Mouse (Mus musculus) thymus, postnatal 4 days (tissue): ENCODE results near the gene Tmem107.

Experiments used
- DNase-seq: peaks from one replicate; pipeline ENCODE4 v3.0.0; 2021

Tmem107 gene

GRCm38 (mm10) chr11:69109032-69109900 is 38.7 kb downstream of the Tmem107 start:
- peak; percentile 14 for DNase-seq

DNA sequence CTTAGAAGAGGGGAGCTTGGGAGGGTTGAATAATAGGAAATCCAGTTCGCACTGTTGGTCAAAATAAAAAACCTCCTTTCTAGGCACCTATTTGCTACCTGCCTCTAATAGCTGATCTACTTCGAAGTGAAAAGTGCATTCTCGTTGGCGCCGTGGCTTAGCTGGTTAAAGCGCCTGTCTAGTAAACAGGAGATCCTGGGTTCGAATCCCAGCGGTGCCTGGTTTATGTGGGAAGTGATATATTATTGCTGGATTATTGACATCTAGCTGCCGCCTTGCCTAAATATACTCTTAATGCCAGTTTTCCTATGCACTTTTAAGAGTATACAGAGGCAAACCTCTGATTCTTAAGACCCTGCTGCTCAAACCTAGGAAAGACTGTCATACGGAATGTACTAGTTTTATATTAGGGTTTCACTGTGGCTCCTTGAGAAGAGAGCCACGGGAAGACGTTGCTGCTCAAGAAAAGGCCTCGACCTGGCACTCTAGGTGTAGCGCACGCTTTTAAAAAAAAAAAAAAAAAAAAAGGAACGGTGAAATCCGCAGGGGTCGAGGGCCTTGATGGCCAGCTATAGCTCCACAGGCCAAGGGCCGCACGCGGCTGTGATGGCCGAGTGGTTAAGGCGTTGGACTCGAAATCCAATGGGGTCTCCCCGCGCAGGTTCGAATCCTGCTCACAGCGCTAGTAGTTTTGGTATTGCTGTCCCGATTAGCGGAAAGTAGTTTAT is 39.9 kb downstream of the Tmem107 start:
- peak; percentile 95 for DNase-seq

- DNase-seq: no peak
Measured at GRCm38 (mm10) chr11:69111051-69111810, 40.6 kb downstream of the Tmem107 start.

- no peak for DNase-seq
Measured at GRCm38 (mm10) chr11:69111865-69112264, 41.3 kb downstream of the Tmem107 start.

DNA sequence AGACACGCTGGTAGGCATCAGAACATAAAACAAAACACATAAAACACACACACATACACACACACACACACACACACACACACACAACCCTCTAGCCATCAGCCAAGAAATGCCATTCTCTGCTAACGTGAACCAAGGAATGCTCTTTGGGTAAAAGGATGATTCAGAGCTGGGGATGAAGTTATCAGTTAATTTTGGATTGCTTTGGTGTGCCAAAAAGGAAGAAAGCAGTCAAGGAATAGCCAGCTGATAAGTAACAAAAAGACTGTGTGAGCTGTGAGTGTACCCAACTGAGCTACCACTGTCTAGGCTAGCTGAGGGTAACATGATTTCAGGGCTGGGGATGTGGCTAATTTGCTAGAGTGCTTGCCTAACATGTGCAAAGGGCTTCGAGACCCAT is 43.4 kb downstream of the Tmem107 start:
- no peak for DNase-seq

- no peak for DNase-seq
Measured at GRCm38 (mm10) chr11:69114621-69115020, 44.0 kb downstream of the Tmem107 start.

DNA sequence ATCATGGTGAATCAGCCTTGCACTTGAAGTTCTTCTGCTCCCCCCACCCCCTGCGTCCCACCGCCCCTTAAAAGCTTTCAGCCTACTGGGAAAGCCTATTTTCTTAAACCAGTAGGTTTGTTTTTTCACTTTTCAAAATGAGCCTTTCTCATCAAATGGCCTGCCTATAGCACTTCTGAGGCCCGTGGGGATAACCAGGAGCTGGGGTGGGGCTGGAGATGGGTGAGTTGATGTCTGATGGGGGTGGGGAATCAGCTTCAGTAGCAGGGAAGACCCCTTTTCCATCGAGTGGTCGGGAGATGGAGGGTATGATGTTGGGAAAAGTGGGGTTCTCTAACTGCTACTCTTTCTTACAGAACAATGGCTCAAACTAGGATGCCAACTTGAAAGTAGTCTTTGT is 46.2 kb downstream of the Tmem107 start:
- no peak for DNase-seq

DNA sequence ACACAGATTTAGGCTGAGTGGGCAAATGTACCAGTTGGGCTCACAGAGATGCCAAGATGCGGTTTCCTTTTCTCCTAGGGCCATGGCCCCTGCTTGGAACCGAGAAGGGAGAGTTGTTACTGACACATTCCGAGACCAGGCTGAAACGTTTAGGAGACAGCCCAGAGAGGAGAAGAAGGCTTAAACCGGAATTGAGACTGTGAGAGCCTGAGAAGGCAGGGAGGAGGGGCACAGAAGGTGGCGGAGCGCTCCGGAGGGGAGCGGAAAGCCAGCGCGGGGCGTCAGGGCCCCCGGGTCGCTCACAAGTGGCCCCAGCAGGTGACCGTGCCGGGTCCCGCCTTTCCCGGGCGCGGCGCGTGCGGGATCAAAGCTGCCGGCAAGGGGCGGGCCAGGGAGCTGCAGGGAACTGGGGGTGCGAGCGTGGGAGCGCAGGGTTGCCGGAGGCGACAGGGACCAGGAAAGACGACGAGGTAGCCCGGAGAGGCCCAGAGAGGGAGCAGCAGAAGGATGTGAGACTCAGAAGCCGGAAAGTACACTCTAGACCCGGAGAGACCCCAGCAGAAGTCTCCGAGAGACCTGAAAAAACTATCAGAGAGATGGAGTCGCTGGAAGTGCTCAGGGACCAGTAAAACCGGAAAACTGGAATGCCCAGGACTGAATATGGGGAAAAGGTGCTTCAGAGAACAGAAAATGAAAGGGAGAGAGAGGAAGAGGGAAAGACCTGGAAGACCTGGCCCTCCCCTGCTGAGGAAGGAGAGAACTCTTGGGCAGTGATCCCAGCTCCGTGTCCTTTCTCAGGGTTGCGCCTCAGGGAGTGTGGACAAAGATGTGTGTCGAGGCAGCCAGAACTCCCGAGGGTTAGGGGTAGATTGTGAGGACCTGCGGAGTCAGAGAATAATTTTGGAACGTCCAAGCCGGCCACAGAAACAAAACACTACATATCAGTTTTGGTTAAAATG is 47.4 kb downstream of the Tmem107 start:
- peak; percentile 80 for DNase-seq

GRCm38 (mm10) chr11:69118765-69119164 is 48.2 kb downstream of the Tmem107 start:
- DNase-seq: peak; percentile 88

GRCm38 (mm10) chr11:69119446-69120155 is 49.0 kb downstream of the Tmem107 start:
- DNase-seq: no peak

GRCm38 (mm10) chr11:69120221-69121000 is 49.8 kb downstream of the Tmem107 start, which contains the start of gene Hes7:
Gene Hes7, plus strand, starts transcription at chr11:69120404.
- DNase-seq: peak; percentile 33

DNA sequence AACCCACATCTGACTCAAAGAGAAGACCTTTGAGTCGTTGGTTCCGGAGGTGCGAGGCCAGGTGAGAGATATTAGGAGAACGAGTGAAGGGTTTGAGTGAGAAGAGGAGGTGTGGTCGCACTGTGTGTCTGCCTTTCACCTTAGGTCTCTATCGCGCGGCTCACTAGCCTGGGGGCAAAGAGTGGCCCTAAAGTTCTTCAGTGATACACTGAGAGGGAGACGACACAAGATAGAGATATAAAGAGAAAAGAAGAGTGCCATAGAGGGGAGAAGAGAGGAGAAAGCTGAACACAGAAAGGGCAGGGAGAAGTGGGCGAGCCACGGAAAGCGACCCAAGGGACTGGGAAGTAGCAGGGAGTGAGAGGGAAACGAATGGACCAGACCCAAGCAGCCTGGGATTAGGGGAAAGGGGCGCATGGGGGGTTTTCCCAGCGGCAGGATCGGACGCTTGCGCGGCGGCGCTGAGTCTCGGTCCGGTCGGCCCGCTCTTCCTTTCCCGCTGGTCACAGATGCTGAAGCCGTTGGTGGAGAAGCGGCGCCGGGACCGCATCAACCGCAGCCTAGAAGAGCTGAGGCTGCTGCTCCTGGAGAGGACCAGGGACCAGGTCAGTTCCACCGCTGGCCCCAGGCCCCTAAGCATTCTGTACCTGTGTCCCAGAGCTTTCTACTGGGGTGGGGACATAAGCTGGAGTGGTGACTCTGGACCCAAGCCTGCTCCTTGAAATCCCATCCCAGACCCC is 50.6 kb downstream of the Tmem107 start:
- DNase-seq: no peak

DNA sequence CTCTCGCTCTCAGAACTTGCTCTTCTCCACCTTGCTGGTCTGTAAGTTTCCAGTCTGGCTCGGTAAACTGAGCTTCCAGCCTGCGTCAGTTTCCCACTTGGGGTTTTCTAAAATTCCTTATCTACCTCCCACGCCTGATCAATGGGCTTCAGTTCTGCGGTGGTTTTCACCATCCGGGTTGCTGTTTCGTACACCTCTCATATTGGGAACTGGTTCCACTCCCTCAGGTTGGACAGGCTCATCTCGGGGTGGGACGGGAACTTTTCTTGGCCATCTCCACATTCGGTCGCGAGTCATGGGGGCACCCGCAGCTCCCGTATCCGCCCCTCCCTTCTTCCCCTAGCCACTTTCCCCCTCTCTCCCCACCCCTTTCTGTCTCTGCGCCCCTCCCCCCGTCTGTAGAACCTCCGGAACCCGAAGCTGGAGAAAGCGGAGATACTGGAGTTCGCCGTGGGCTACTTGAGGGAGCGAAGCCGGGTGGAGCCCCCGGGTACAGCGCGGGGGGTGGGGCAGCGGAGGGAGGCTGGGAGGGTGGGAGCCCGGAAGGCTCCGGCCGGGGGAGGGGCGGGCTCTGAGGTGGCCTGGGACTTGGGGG is 51.2 kb downstream of the Tmem107 start:
- DNase-seq: peak; percentile 69

GRCm38 (mm10) chr11:69122336-69122951 is 51.8 kb downstream of the Tmem107 start, which contains the start of gene 9130213A22Rik:
Gene 9130213A22Rik, minus strand, starts transcription at chr11:69122589.
- peak; percentile 88 for DNase-seq
